Mouse (Mus musculus) embryonic facial prominence, embryonic 10.5 days (tissue): ENCODE measurements around the gene Fam228a. TPM values are rescaled to one million over a fixed set of nuclear protein-coding genes. Genes with fewer than 3 reads are reported as not detected.
"Not testable (repeated sequence)": the region's sequence is repeated elsewhere in the genome, so short reads cannot be mapped to it uniquely, and the experiment has no call there.

Source experiments
- DNase-seq: peaks from one replicate; pipeline ENCODE4 v3.0.0-alpha.2; 2017; ENCODE audit warnings: low spot score
- H3K27ac ChIP-seq: fragments of 300-500 bp; sonication (generic); replicated peaks from 2 replicates; pipeline ENCODE4 v1.5.1; 2016; ENCODE audit warnings: mild to moderate bottlenecking
- H3K27me3 ChIP-seq: fragments of 300-500 bp; sonication (generic); replicated peaks from 2 replicates; pipeline ENCODE4 v1.6.1; 2016; ENCODE audit warnings: low read depth, mild to moderate bottlenecking; ENCODE audit not compliant: poor library complexity, severe bottlenecking
- H3K36me3 ChIP-seq: fragments of 300-500 bp; sonication (generic); replicated peaks from 2 replicates; pipeline ENCODE4 v1.6.1; 2016; ENCODE audit warnings: mild to moderate bottlenecking, moderate library complexity
- H3K4me1 ChIP-seq: fragments of 300-500 bp; sonication (generic); 2 replicates; pipeline ENCODE4 v1.6.1; 2016
- H3K4me3 ChIP-seq: fragments of 300-500 bp; sonication (generic); 2 replicates; pipeline ENCODE4 v1.5.1; 2016; ENCODE audit warnings: mild to moderate bottlenecking, moderate library complexity
- H3K9me3 ChIP-seq: fragments of 300-500 bp; sonication (generic); 2 replicates; pipeline ENCODE4 v1.6.1; 2016; ENCODE audit warnings: mild to moderate bottlenecking
- WGBS: fragments of 180-500 bp; shearing (Covaris S2); methylation state at CpG from one replicate; pipeline ENCODE4 v1.1.7; 2016; 5-methylcytosine and 5-hydroxymethylcytosine counted together
- polyA plus RNA-seq: library from polyadenylated mRNA; unstranded; fragments of >200 nt; fragmentation: Nextera tagmentation; extraction: Ambion mirVana; gene quantifications from 2 replicates; pipeline ENCODE4 v1.2.1, GENCODE M21; 2016

Gene Fam228a
- polyA plus RNA-seq, 1 experiment from 2014 or later, result 0.45 TPM

- no peak for DNase-seq
- Histone ChIP-seq H3K4me3 (no peak overlapping the region), H3K9me3 (no peaks in the 10 kb centered on the region), H3K36me3 (peaks cover 43% of the 10 kb centered on the region), H3K27ac (no peak overlapping the region), H3K4me1 (0 out of 2 replicates have a peak, but pooled peaks cover 3% of the 10 kb centered on the region), H3K27me3 (no peaks in the 10 kb centered on the region)
- 85% methylated on average over 7 of the region's 7 CpGs for WGBS
These were observed 28.3 kb downstream of the Fam228a start for GRCm38 (mm10) chr12:4709926-4710325.

- 82% methylated on average over 8 of the region's 8 CpGs for WGBS
- Histone ChIP-seq H3K27me3 (no peaks in the 10 kb centered on the region), H3K4me3 (no peak overlapping the region), H3K9me3 (no peaks in the 10 kb centered on the region), H3K27ac (peak overlapping the region; percentile 12; the same call in 1 of the 2 replicates), H3K4me1 (0 out of 2 replicates have a peak, but pooled peaks cover 2% of the 10 kb centered on the region), H3K36me3 (peaks cover 43% of the 10 kb centered on the region)
- no peak for DNase-seq
These were observed 29.2 kb downstream of the Fam228a start for GRCm38 (mm10) chr12:4708881-4709604.

GRCm38 (mm10) chr12:4708296-4708695 lies 29.9 kb downstream of the Fam228a start:
- no peak for DNase-seq
- 89% methylated on average over 4 of the region's 4 CpGs for WGBS

GRCm38 (mm10) chr12:4707488-4708017 lies 30.7 kb downstream of the Fam228a start:
- 91% methylated on average over 14 of the region's 14 CpGs for WGBS
- Histone ChIP-seq H3K4me1 (no peaks in the 10 kb centered on the region), H3K27ac (no peak overlapping the region), H3K4me3 (no peak overlapping the region), H3K27me3 (no peaks in the 10 kb centered on the region), H3K36me3 (peaks cover 42% of the 10 kb centered on the region), H3K9me3 (no peaks in the 10 kb centered on the region)
- DNase-seq, result no peak

More at GRCm38 (mm10) chr12:4708296-4708695, 29.9 kb downstream of the Fam228a start:
- Histone ChIP-seq H3K36me3 (peaks cover 43% of the 10 kb centered on the region), H3K9me3 (no peaks in the 10 kb centered on the region), H3K27me3 (no peaks in the 10 kb centered on the region), H3K4me3 (no peak overlapping the region), H3K4me1 (no peaks in the 10 kb centered on the region), H3K27ac (no peak overlapping the region)

- DNase-seq, result no peak
- 90% methylated on average over 10 of the region's 10 CpGs for WGBS
- Histone ChIP-seq H3K9me3 (no peaks in the 10 kb centered on the region), H3K4me1 (no peaks in the 10 kb centered on the region), H3K4me3 (no peak overlapping the region), H3K27ac (no peak overlapping the region), H3K36me3 (peaks cover 35% of the 10 kb centered on the region), H3K27me3 (no peaks in the 10 kb centered on the region)
These were observed 31.3 kb downstream of the Fam228a start for GRCm38 (mm10) chr12:4706901-4707300.

- no peaks in the 10 kb centered on the region for H3K9me3 ChIP-seq
- no peak for DNase-seq
- no peak overlapping the region for H3K27ac ChIP-seq
- H3K27me3 ChIP-seq, result no peaks in the 10 kb centered on the region
- 93% methylated on average over 5 of the region's 5 CpGs for WGBS
- no peak overlapping the region for H3K4me3 ChIP-seq
- H3K36me3 ChIP-seq, result peaks cover 36% of the 10 kb centered on the region
- H3K4me1 ChIP-seq, result no peaks in the 10 kb centered on the region
These were observed 32.1 kb downstream of the Fam228a start for GRCm38 (mm10) chr12:4706175-4706574.

- H3K4me3 ChIP-seq, H3K4me1 ChIP-seq, H3K9me3 ChIP-seq, H3K27me3 ChIP-seq, DNase-seq, H3K27ac ChIP-seq: not testable (repeated sequence)
- 79% methylated on average over 6 of the region's 6 CpGs for WGBS
- H3K36me3 ChIP-seq, result peaks cover 39% of the 10 kb centered on the region
These were observed 32.6 kb downstream of the Fam228a start for GRCm38 (mm10) chr12:4705626-4706025.

- Histone ChIP-seq H3K4me3 (no peak overlapping the region), H3K36me3 (no peaks in the 10 kb centered on the region; the same call in 1 of the 2 replicates), H3K4me1 (no peaks in the 10 kb centered on the region), H3K9me3 (no peaks in the 10 kb centered on the region), H3K27me3 (no peaks in the 10 kb centered on the region), H3K27ac (no peak overlapping the region)
- 76% methylated on average over 1 of the region's 1 CpGs for WGBS
- no peak for DNase-seq
These were observed 43.7 kb downstream of the Fam228a start for GRCm38 (mm10) chr12:4694534-4694933.

GRCm38 (mm10) chr12:4691193-4691592 lies 47.0 kb downstream of the Fam228a start:
- H3K27ac ChIP-seq, result no peak overlapping the region
- 85% methylated on average over 3 of the region's 3 CpGs for WGBS
- H3K4me3 ChIP-seq, result no peak overlapping the region
- H3K4me1 ChIP-seq, result no peaks in the 10 kb centered on the region
- H3K36me3 ChIP-seq, result peaks cover 5% of the 10 kb centered on the region; the same call in 1 of the 2 replicates
- no peak for DNase-seq
- no peaks in the 10 kb centered on the region for H3K27me3 ChIP-seq
- H3K9me3 ChIP-seq, result no peaks in the 10 kb centered on the region

GRCm38 (mm10) chr12:4689341-4689740 lies 48.9 kb downstream of the Fam228a start:
- H3K36me3 ChIP-seq, result peaks cover 5% of the 10 kb centered on the region; the same call in 1 of the 2 replicates
- no peaks in the 10 kb centered on the region for H3K27me3 ChIP-seq
- no peak overlapping the region for H3K27ac ChIP-seq
- DNase-seq, result no peak
- WGBS, result 95% methylated on average over 14 of the region's 14 CpGs
- H3K4me1 ChIP-seq, result no peaks in the 10 kb centered on the region
- H3K4me3 ChIP-seq, result no peak overlapping the region
- H3K9me3 ChIP-seq, result no peaks in the 10 kb centered on the region

GRCm38 (mm10) chr12:4688386-4688785 lies 49.8 kb downstream of the Fam228a start:
- WGBS, result 84% methylated on average over 2 of the region's 2 CpGs
- H3K4me3 ChIP-seq, result no peak overlapping the region
- no peaks in the 10 kb centered on the region for H3K9me3 ChIP-seq
- no peak for DNase-seq
- no peak overlapping the region for H3K27ac ChIP-seq
- H3K4me1 ChIP-seq, result no peaks in the 10 kb centered on the region
- peaks cover 5% of the 10 kb centered on the region; the same call in 1 of the 2 replicates for H3K36me3 ChIP-seq
- no peaks in the 10 kb centered on the region for H3K27me3 ChIP-seq

- Histone ChIP-seq H3K4me3 (no peak overlapping the region), H3K27me3 (no peaks in the 10 kb centered on the region)
- 63% methylated on average over 4 of the region's 4 CpGs for WGBS
These were observed 52.8 kb downstream of the Fam228a start for GRCm38 (mm10) chr12:4685441-4685840.

GRCm38 (mm10) chr12:4679971-4680370 lies 58.3 kb downstream of the Fam228a start:
- Histone ChIP-seq H3K27ac (no peak overlapping the region), H3K27me3 (no peaks in the 10 kb centered on the region), H3K4me1 (no peaks in the 10 kb centered on the region), H3K36me3 (no peaks in the 10 kb centered on the region; the same call in 1 of the 2 replicates), H3K4me3 (no peak overlapping the region), H3K9me3 (no peaks in the 10 kb centered on the region)
- WGBS, result 80% methylated on average over 4 of the region's 4 CpGs
- no peak for DNase-seq

More at GRCm38 (mm10) chr12:4685441-4685840, 52.8 kb downstream of the Fam228a start:
- no peaks in the 10 kb centered on the region for H3K4me1 ChIP-seq
- DNase-seq, result no peak
- H3K27ac ChIP-seq, result no peak overlapping the region
- H3K36me3 ChIP-seq, result peaks cover 5% of the 10 kb centered on the region; the same call in 1 of the 2 replicates
- H3K9me3 ChIP-seq, result no peaks in the 10 kb centered on the region
